Mouse (Mus musculus) kidney, postnatal 14 days (tissue): ENCODE measurements around the gene Pakap.
A peak's percentile ranks its signal among the peaks of the same experiment; 100 is the strongest.

Source experiments
- DNase-seq: peaks from one replicate; pipeline ENCODE4 v3.0.0; 2022; ENCODE audit warnings: mixed read lengths

Pakap gene

DNA sequence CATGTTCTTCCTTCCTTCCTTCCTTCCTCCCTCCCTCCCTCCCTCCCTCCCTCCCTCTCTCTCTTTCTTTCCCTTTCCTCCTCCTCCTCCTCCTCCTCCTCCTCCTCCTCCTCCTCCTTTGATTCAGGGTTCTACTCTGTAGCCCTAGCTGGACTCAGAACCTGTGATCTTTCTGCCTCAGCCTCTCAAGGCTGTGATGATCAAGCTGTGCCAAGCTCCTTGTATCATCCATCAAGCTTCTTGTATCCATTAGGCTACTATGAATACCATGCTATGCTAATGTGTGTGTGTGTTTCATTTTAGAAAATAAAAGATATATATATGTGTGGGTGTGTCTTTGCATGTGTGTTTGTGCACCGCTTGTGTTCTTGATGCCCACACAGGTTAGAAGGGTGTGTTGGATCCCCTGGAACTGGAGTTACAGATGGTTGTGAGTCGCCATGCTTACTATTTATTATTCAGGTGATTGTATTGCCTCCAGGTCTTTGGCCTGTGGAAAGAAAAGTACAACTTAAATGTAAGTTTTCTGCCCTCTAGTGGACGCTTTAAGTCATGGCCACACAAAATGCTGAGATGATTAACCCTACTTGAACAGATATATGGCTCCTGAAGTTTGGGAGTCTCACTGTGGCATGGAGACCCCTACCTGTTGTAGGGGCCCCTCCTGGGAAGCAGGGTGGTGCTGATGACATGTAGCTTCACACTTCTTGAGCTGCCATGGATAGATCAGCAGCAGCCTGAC lies 359.7 kb downstream of the Pakap start:
- DNase-seq: peak; percentile 51

DNA sequence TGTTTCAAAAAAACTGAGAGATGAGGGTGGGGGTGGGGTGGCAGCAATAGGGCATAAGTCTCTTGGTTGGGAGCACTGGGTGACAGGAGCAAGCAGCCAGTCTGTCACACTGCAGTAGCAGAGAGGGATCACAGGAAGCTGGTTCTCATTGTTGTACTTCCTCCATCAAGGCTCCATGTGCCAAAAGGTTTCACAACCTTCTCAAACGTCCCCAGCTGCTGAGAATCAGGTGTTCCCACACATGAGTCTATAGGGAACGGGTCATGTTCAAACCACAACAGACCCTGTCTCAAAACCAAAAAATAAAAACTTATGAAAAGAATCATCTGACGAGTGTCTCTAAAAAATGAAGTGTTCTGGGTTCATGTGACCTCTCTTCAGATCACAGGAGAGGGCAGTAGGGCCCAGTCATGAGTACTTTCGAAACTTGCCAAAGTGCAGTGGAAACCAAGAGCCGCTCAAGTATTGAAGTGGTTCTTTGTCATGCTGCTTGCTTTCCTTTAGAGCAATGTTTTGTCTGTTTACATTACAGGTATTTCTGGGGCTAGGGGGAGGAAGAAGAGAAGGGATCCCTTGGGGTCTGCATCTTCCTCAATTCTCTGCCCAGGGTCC lies 362.7 kb downstream of the Pakap start:
- DNase-seq: no peak

DNA sequence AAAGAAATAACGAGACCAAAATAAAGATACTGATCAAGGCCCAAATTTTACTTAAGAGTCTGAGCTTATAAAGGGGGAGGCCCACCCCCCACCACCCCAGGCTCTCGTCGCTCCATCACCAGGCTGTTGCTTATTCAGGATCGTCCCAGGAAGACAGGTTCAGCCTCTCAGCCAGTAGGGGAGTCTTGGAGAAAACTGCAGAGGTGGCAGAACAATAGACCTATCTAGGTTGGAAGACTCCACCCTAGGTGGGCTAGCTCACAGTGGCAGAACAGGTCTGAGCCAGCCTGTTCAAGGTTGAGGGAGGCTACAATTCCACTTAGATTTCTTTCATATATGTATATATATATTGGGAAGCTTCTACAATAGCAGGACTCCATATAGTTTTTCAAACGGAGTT lies 366.2 kb downstream of the Pakap start:
- DNase-seq: no peak

DNA sequence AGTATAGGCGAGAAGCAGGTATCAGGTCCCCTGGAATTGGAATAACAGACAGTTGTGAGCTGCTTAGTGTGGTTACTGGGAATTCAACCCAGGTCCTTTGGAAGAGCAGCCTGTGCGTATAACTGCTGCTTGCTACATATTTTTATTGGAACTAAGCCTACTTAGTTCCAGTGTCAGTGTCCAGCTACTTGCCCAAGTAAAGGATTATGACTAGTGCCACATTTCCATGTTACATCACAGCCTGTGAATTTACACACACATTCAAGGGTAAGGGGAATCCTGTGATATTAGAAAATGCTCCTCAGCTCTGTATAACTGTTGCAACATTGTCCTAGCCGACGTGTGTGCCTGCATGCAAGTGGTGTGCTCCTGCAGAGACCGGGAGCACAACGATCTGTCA lies 369.3 kb downstream of the Pakap start:
- DNase-seq: no peak

DNA sequence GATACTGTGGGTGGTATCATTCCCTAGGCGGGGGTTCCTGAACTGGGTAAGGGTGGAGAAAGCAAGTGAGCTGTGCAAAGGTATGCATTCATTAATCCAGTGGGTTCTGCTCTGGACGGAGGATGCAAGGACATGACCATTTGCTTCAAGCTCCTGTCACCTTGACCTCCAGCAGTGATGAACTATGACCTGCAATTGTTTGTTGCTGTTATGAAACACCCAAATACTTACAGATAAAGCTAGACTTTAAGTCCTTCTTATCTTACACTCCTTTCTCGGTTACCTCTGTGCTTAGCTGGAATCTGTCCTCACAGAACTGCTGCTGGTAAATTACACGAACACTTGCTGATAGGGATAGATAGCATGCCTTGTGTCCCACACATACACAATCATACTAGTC lies 372.7 kb downstream of the Pakap start:
- DNase-seq: no peak

DNA sequence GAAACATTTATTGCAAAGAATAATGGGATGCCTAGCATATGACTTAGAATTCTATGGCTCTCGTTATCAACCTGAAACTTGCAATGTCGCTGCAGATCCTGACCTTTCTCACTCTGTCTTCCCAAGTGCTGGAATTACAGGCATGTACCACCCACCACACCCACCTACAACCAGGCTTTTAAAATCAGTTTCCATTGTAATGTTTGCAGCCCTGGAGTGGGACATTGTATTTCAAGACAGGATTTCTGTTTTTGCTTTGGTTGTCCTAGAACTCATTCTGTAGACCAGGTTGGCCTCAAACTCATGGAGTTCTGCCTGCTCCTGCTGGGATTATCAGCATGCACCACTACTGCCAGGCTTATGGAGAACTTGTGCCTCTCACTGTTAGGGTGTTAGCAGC lies 374.9 kb downstream of the Pakap start:
- no peak for DNase-seq
